ENCODE assay signal across 8 mouse cellular contexts in the genomic region with DNA sequence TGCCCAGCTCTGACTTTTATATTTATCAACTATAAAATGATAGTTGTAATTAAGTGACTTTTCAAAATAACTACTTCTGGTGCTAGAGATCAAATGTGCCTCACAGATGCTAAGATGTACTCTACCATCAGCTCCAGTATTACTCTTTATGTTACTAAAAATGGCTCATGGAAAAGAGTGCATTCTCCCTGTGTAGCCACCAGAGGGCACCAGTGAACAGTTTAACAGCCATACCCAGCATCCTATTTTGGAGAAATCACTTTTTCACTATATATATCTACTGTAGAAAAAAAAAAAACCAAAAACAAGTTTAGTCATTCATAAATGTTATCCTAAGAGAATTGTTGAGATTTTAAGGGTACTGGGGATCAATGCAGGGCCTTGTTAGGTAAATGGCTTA. TPM values are rescaled to one million over a fixed set of nuclear protein-coding genes. Genes with fewer than 3 reads are reported as not detected.
DNase-seq lines count a peak whose midpoint lies in the region; ATAC-seq and TF ChIP-seq lines count a peak whose summit lies in the region.

No protein-coding gene starts in this region.

- no peak for TF ChIP-seq POLR2A in testis, adult 2 months (IDR thresholded peaks at IDR 0.05; ENCODE audit: control insufficient read depth, low read depth, low read length)

- peak; percentile 34 to 48 for DNase-seq in frontal cortex, postnatal 36 days (ENCODE audit: low spot score in 2 of 2)
- DNase-seq in frontal cortex, postnatal 25 days (ENCODE audit: low spot score in 2 of 2): no peak
- no peak for DNase-seq in testis, postnatal 14 days (ENCODE audit: low spot score)
- peak; percentile 62 to 63 for DNase-seq in cerebellum, postnatal 36 days
- DNase-seq in kidney, postnatal 0 days (ENCODE audit: low spot score): peak; percentile 85
- peak; percentile 77 for DNase-seq in midbrain, postnatal 0 days (ENCODE audit: low spot score)
- peak; percentile 78 for DNase-seq in thymus, postnatal 4 days

- H3K9ac ChIP-seq in kidney, postnatal 0 days (ENCODE audit: low read depth, low read length): no peak overlapping the region
- H3K9ac ChIP-seq in midbrain, postnatal 0 days (replicated peaks; ENCODE audit: low read length, poor library complexity, severe bottlenecking): no peak overlapping the region

- peak; percentile 32; the same call in 1 of the 2 replicates for TF ChIP-seq CTCF in testis, adult 2 months (IDR thresholded peaks at IDR 0.05; ENCODE audit: control insufficient read depth, insufficient read depth, insufficient replicate concordance, low read depth, low read length)
- TF ChIP-seq CTCF in kidney, postnatal 0 days (IDR thresholded peaks at IDR 0.05; ENCODE audit: low read depth): peak; percentile 95
- peak; percentile 92 for TF ChIP-seq CTCF in midbrain, postnatal 0 days (IDR thresholded peaks at IDR 0.05)

- H3K27ac ChIP-seq in testis, adult 2 months (ENCODE audit: control insufficient read depth, insufficient read depth, low read depth, low read length): no peak overlapping the region
- no peak overlapping the region for H3K27ac ChIP-seq in kidney, postnatal 0 days
- no peak overlapping the region for H3K27ac ChIP-seq in midbrain, postnatal 0 days (ENCODE audit: low read depth, low read length)

- no peaks in the 10 kb centered on the region for H3K27me3 ChIP-seq in testis, adult 2 months (ENCODE audit: control insufficient read depth, insufficient read depth, low read length)
- no peaks in the 10 kb centered on the region for H3K27me3 ChIP-seq in kidney, postnatal 0 days (ENCODE audit: insufficient read depth, low read length)
- no peaks in the 10 kb centered on the region for H3K27me3 ChIP-seq in midbrain, postnatal 0 days (ENCODE audit: insufficient read depth, low read length)

- no peaks in the 10 kb centered on the region for H3K9me3 ChIP-seq in kidney, postnatal 0 days (replicated peaks; ENCODE audit: low read length)
- no peaks in the 10 kb centered on the region for H3K9me3 ChIP-seq in midbrain, postnatal 0 days (ENCODE audit: low read length)

- ATAC-seq in kidney, postnatal 0 days (replicated peaks; ENCODE audit: low FRiP score, low read depth): no peak
- no peak for ATAC-seq in midbrain, postnatal 0 days (ENCODE audit: low FRiP score)

- no peaks in the 10 kb centered on the region for H3K36me3 ChIP-seq in testis, adult 2 months (ENCODE audit: control insufficient read depth, insufficient read depth, low read length)
- H3K36me3 ChIP-seq in kidney, postnatal 0 days (ENCODE audit: insufficient read depth, low read length): no peaks in the 10 kb centered on the region
- no peaks in the 10 kb centered on the region for H3K36me3 ChIP-seq in midbrain, postnatal 0 days (ENCODE audit: insufficient read depth, low read length)

- peaks cover 2% of the 10 kb centered on the region for H3K4me1 ChIP-seq in testis, adult 2 months (ENCODE audit: control insufficient read depth, insufficient read depth, low read length)
- H3K4me1 ChIP-seq in kidney, postnatal 0 days (replicated peaks; ENCODE audit: insufficient read depth, low read length): 0 out of 2 replicates have a peak, but pooled peaks cover 18% of the 10 kb centered on the region
- H3K4me1 ChIP-seq in midbrain, postnatal 0 days (ENCODE audit: insufficient read depth, low read length): peaks cover 6% of the 10 kb centered on the region

- H3K4me3 ChIP-seq in testis, adult 2 months (ENCODE audit: control insufficient read depth, low read depth, low read length): no peak overlapping the region
- H3K4me3 ChIP-seq in kidney, postnatal 0 days (replicated peaks; ENCODE audit: low read depth, low read length): no peak overlapping the region
- no peak overlapping the region for H3K4me3 ChIP-seq in midbrain, postnatal 0 days (ENCODE audit: low read depth, low read length)

- no peak overlapping the region for H3K4me2 ChIP-seq in kidney, postnatal 0 days (ENCODE audit: low read length)
- H3K4me2 ChIP-seq in midbrain, postnatal 0 days (ENCODE audit: low read depth, low read length, poor library complexity, severe bottlenecking): no peak overlapping the region

RNA-seq across cellular contexts. Expression of a gene that starts 2.7 kb away (rescaled TPM):
- polyA plus RNA-seq in testis, adult 2 months (2012; rRNA removed): 3.7 and 4.2 TPM in 2 replicates
- polyA plus RNA-seq in kidney, postnatal 0 days (2015; fragmentation: Nextera tagmentation; extraction: Ambion mirVana): 21.6 and 21.9 TPM in 2 replicates
- total RNA-seq in midbrain, postnatal 0 days (2014; rRNA removed): 24.2 and 28.6 TPM in 2 replicates
- 29.5 and 30.9 TPM in 2 replicates for polyA plus RNA-seq in midbrain, postnatal 0 days (2015; fragmentation: Nextera tagmentation; extraction: Ambion mirVana)

Comparison
In these comparisons a context has a peak if more than half of its experiments do, and no peak if none do; other contexts are left out.
1. DNase-seq: peak in frontal cortex, postnatal 36 days (2 of 2), cerebellum, postnatal 36 days (2 of 2), kidney, postnatal 0 days (single experiment), midbrain, postnatal 0 days (single experiment) and thymus, postnatal 4 days (single experiment); none in frontal cortex, postnatal 25 days (0 of 2) and testis, postnatal 14 days (single experiment).
2. CTCF ChIP-seq: peak in every context shown above with its lines; median percentile 95 in kidney, postnatal 0 days; 92 in midbrain, postnatal 0 days; 32 in testis, adult 2 months.